Mouse (Mus musculus) MEL (cell line): ENCODE data around the gene Tldc2. TPM values are rescaled to one million over a fixed set of nuclear protein-coding genes. Genes with fewer than 3 reads are reported as not detected.

Experiments used
- DNase-seq: peaks from one replicate; pipeline ENCODE4 v3.0.0; 2011; ENCODE audit warnings: low read depth, low spot score
- H3K27ac ChIP-seq: 2 replicates; pipeline ENCODE4 v1.5.1; 2012; ENCODE audit warnings: low read depth, mild to moderate bottlenecking, control low read depth, low read length, moderate library complexity; ENCODE audit not compliant: control insufficient read depth
- H3K27me3 ChIP-seq, 2 experiments: fragments of 150-350 bp in 1 of 2; sonication (generic) in 1 of 2; 2 replicates each; pipeline ENCODE4 v1.6.1; 2012; ENCODE audit warnings: low read length in 2 of 2, mild to moderate bottlenecking in 2 of 2, improper control_type of control experiment in 1 of 2, moderate library complexity in 1 of 2; ENCODE audit not compliant: insufficient read depth in 2 of 2, control insufficient read depth in 1 of 2
- H3K36me3 ChIP-seq, 2 experiments: 2 replicates each; pipeline ENCODE4 v1.6.1; 2012 to 2014; ENCODE audit warnings: low read length in 2 of 2, improper control_type of control experiment in 1 of 2, inconsistent platforms in 1 of 2, mild to moderate bottlenecking in 1 of 2; ENCODE audit not compliant: insufficient read depth in 2 of 2, control insufficient read depth in 1 of 2
- H3K4me1 ChIP-seq, 2 experiments: fragments of 150-350 bp in 1 of 2; sonication (generic) in 1 of 2; 2 replicates each; pipeline ENCODE4 v1.6.1; 2012; ENCODE audit warnings: low read length in 2 of 2, improper control_type of control experiment in 1 of 2, mild to moderate bottlenecking in 1 of 2; ENCODE audit not compliant: insufficient read depth in 2 of 2, control insufficient read depth in 1 of 2
- H3K4me3 ChIP-seq, 2 experiments: fragments of 150-350 bp in 1 of 2; sonication (generic) in 1 of 2; 2 replicates each; pipeline ENCODE4 v1.5.1; 2012; ENCODE audit warnings: low read depth in 2 of 2, low read length in 2 of 2, mild to moderate bottlenecking in 2 of 2, moderate library complexity in 2 of 2, control low read depth in 1 of 2, improper control_type of control experiment in 1 of 2; ENCODE audit not compliant: control insufficient read depth in 1 of 2, insufficient read depth in 1 of 2
- H3K79me2 ChIP-seq: 2 replicates; pipeline ENCODE4 v1.6.1; 2012; ENCODE audit warnings: mild to moderate bottlenecking, low read length, moderate library complexity; ENCODE audit not compliant: control insufficient read depth, poor library complexity, insufficient read depth
- H3K9ac ChIP-seq: 2 replicates; pipeline ENCODE4 v1.6.1; 2012; ENCODE audit warnings: low read depth, mild to moderate bottlenecking, control low read depth, low read length, moderate library complexity; ENCODE audit not compliant: control insufficient read depth, poor library complexity, severe bottlenecking
- H3K9me3 ChIP-seq: fragments of 150-350 bp; sonication (generic); replicated peaks from 2 replicates; pipeline ENCODE4 v1.6.1; 2012; ENCODE audit warnings: mild to moderate bottlenecking, low read length, improper control_type of control experiment, moderate library complexity; ENCODE audit not compliant: insufficient read depth
- CHD2 ChIP-seq: IDR thresholded peaks from 2 replicates; pipeline ENCODE4 v1.6.1; 2011; ENCODE audit warnings: low read length, improper control_type of control experiment
- E2F4 ChIP-seq: IDR thresholded peaks from 2 replicates; pipeline ENCODE4 v1.6.1; 2011; ENCODE audit warnings: low read depth, low read length, improper control_type of control experiment, borderline replicate concordance
- ELF1 ChIP-seq: IDR thresholded peaks from 2 replicates; pipeline ENCODE4 v1.6.1; 2014; ENCODE audit warnings: low read depth, mild to moderate bottlenecking, inconsistent platforms, low read length, improper control_type of control experiment, moderate library complexity
- EP300 ChIP-seq, 2 experiments: IDR thresholded peaks; 2 replicates each; pipeline ENCODE4 v1.6.1; 2011; ENCODE audit warnings: improper control_type of control experiment in 2 of 2, low read length in 2 of 2, low read depth in 1 of 2, mild to moderate bottlenecking in 1 of 2
- ETS1 ChIP-seq: IDR thresholded peaks from 2 replicates; pipeline ENCODE4 v1.6.1; 2012; ENCODE audit warnings: low read depth, mild to moderate bottlenecking, inconsistent platforms, low read length, improper control_type of control experiment, moderate library complexity
- GABPA ChIP-seq: IDR thresholded peaks from 2 replicates; pipeline ENCODE4 v1.6.1; 2012; ENCODE audit warnings: low read depth, mild to moderate bottlenecking, inconsistent platforms, low read length, improper control_type of control experiment, moderate library complexity
- GATA1 ChIP-seq: IDR thresholded peaks from 2 replicates; pipeline ENCODE4 v1.6.1; 2011; ENCODE audit warnings: low read depth, low read length, improper control_type of control experiment
- JUND ChIP-seq: IDR thresholded peaks from 2 replicates; pipeline ENCODE4 v1.6.1; 2011; ENCODE audit warnings: low read depth, mild to moderate bottlenecking, improper control_type of control experiment, low read length
- MEF2A ChIP-seq: IDR thresholded peaks from 2 replicates; pipeline ENCODE4 v1.6.1; 2014; ENCODE audit warnings: low read depth, mild to moderate bottlenecking, inconsistent platforms, low read length, improper control_type of control experiment; ENCODE audit not compliant: poor library complexity, insufficient replicate concordance, severe bottlenecking; ENCODE audit errors: extremely low read depth
- MYC ChIP-seq: IDR thresholded peaks from 2 replicates; pipeline ENCODE4 v1.6.1; 2011; ENCODE audit warnings: low read depth, mild to moderate bottlenecking, low read length, improper control_type of control experiment, moderate library complexity
- NRF1 ChIP-seq: IDR thresholded peaks from 2 replicates; pipeline ENCODE4 v1.6.1; 2014; ENCODE audit warnings: low read depth, mild to moderate bottlenecking, inconsistent platforms, low read length, improper control_type of control experiment, moderate library complexity; ENCODE audit not compliant: poor library complexity, insufficient read depth, severe bottlenecking
- RAD21 ChIP-seq: IDR thresholded peaks from 2 replicates; pipeline ENCODE4 v1.6.1; 2011; ENCODE audit warnings: mild to moderate bottlenecking, low read depth, low read length, improper control_type of control experiment
- RCOR1 ChIP-seq: IDR thresholded peaks from 2 replicates; pipeline ENCODE4 v1.6.1; 2012; ENCODE audit warnings: low read depth, mild to moderate bottlenecking, inconsistent platforms, low read length, improper control_type of control experiment
- SIN3A ChIP-seq: IDR thresholded peaks from 2 replicates; pipeline ENCODE4 v1.6.1; 2012; ENCODE audit warnings: low read length, improper control_type of control experiment, inconsistent platforms
- TAL1 ChIP-seq: IDR thresholded peaks from 2 replicates; pipeline ENCODE4 v1.6.1; 2012; ENCODE audit warnings: mild to moderate bottlenecking, inconsistent platforms, low read length, moderate library complexity, mixed read lengths
- TCF12 ChIP-seq: IDR thresholded peaks from 2 replicates; pipeline ENCODE4 v1.6.1; 2014; ENCODE audit warnings: low read depth, mild to moderate bottlenecking, inconsistent platforms, low read length, improper control_type of control experiment, moderate library complexity
- USF1 ChIP-seq: IDR thresholded peaks from 2 replicates; pipeline ENCODE4 v1.6.1; 2014; ENCODE audit warnings: low read depth, mild to moderate bottlenecking, inconsistent platforms, low read length, improper control_type of control experiment, moderate library complexity
- polyA plus RNA-seq, 2 experiments: library from polyadenylated mRNA; stranded (reverse) in 1 of 2; unstranded in 1 of 2; fragments of >175 nt in 1 of 2; fragments of >200 nt in 1 of 2; gene quantifications; 2 replicates each; pipeline versions ENCODE4 v1.2.1 to v1.2.4; 2012; ENCODE audit warnings: low replicate concordance in 2 of 2, low read depth in 1 of 2; ENCODE audit not compliant: insufficient read length in 2 of 2, insufficient read depth in 1 of 2, missing spikeins in 1 of 2
- total RNA-seq: library from RNA; depleted of rRNA; stranded (reverse); fragments of 300-350 nt; gene quantifications from 2 replicates; pipeline ENCODE4 v1.2.3, GENCODE M21; 2012

Gene Tldc2
- total and polyA plus RNA-seq, 3 experiments, result not detected

GRCm38 (mm10) chr2:157138808-157139207, 52.0 kb downstream of the Tldc2 start:
- Histone ChIP-seq H3K9ac (no peak overlapping the region), H3K27ac (peak overlapping the region; percentile 42; the same call in 1 of the 2 replicates), H3K4me3 (no peak overlapping the region), H3K79me2 (peaks cover 5% of the 10 kb centered on the region), H3K9me3 (no peaks in the 10 kb centered on the region), H3K4me1 (peaks cover 3 to 27% of the 10 kb centered on the region in 2 experiments; a peak in 3 of 4 replicates), H3K27me3 (no peaks in the 10 kb centered on the region), H3K36me3 (peaks cover 0 to 24% of the 10 kb centered on the region in 2 experiments; a peak in 2 of 4 replicates)
- DNase-seq, result peak; percentile 78
- TF ChIP-seq SIN3A (0 out of 2 replicates have a peak, but pooled peaks have one; percentile 16), USF1 (no peak), E2F4 (no peak), ELF1 (0 out of 2 replicates have a peak, but pooled peaks have one; percentile 18), EP300 (IDR thresholded peaks at IDR 0.05; ENCODE audit: low read depth in 1 of 2, low read length in 2 of 2) (peak in 1 of 2 experiments; percentile 51; a peak in 2 of 4 replicates), CHD2 (no peak), RCOR1 (peak; percentile 47), TCF12 (no peak), MEF2A (no peak), NRF1 (no peak)

- peak overlapping the region; percentile 31; the same call in 1 of the 2 replicates for H3K27ac ChIP-seq
- TF ChIP-seq RAD21, result no peak
- peak; percentile 71 for TF ChIP-seq TAL1
- TF ChIP-seq ETS1, result peak; percentile 62
- TF ChIP-seq SIN3A, result no peak
- TF ChIP-seq RCOR1, result no peak
- no peak for TF ChIP-seq JUND
- TF ChIP-seq GATA1, result 0 out of 2 replicates have a peak, but pooled peaks have one; percentile 42
- TF ChIP-seq MYC, result no peak
- TF ChIP-seq GABPA, result no peak
- peak; percentile 68 for TF ChIP-seq TCF12
- peak; percentile 11 to 63; a peak in 2 of 4 replicates for TF ChIP-seq EP300 (IDR thresholded peaks at IDR 0.05; ENCODE audit: low read depth in 1 of 2, low read length in 2 of 2)
- TF ChIP-seq, all 39 proteins: peak for 5
- no peak overlapping the region for H3K9ac ChIP-seq
- H3K9me3 ChIP-seq, result no peaks in the 10 kb centered on the region
- H3K79me2 ChIP-seq, result peaks cover 4% of the 10 kb centered on the region
- no peak overlapping the region for H3K4me3 ChIP-seq
- peaks cover 3 to 27% of the 10 kb centered on the region in 2 experiments; a peak in 3 of 4 replicates for H3K4me1 ChIP-seq
- H3K27me3 ChIP-seq, result no peaks in the 10 kb centered on the region
- H3K36me3 ChIP-seq, result peaks cover 0 to 24% of the 10 kb centered on the region in 2 experiments; a peak in 2 of 4 replicates
- DNase-seq, result peak; percentile 67
Measured at GRCm38 (mm10) chr2:157139251-157139802, 52.5 kb downstream of the Tldc2 start.
